Mouse (Mus musculus) T-helper 1 cell (primary cell): ENCODE measurements around the gene Cinp.

Experiments used
- in situ Hi-C: fragments of 300-600 bp; cut with MboI, MseI; formaldehyde crosslinking; loops from one replicate; pipeline ENCODE4 v1.15.1; 2025; ENCODE audit warnings: high pct_unique_total_duplicates

The Cinp gene

GRCm38 (mm10) chr12:110889036-110890020 lies at the start of gene Cinp, which contains the start of gene Tecpr2:
Gene Cinp (minus strand): TSS chr12:110889145.
Gene Tecpr2 (plus strand): TSS chr12:110889264.
- in situ Hi-C loops, result no loop called here

- in situ Hi-C loops, result no loop called here
These were observed 48.6 kb upstream of the Cinp start for GRCm38 (mm10) chr12:110937496-110937895.

DNA sequence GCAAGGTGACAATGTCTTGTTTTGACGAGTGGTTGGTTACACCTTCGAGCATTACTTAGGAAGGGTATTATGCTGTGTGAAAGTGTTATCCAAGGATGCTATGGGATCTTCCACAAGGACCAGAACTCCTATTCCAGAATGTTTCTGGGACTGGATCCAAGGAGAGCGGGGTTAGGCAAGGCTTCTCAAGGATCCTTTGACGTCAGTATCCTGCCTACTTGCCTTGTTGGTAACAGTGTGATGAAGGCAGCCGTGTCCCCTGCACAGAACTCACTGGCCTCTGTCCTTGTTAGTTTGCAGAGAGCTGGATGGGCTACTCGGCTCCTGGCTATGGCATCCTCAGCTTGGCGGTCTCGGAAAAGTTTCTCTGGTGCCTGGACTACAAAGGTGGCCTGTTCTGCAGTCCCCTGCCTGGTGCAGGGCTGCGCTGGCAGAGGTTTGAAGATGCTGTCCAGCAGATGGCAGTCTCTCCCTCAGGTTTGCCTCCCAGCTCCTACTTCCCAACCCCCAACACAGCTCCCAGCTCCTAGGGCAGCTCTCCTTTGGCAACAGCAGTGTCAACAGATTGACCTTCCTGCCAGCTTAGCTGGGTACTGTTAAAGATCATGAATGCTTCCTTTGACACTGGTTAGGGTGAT lies 47.2 kb upstream of the Cinp start:
- in situ Hi-C loops, result no loop called here

DNA sequence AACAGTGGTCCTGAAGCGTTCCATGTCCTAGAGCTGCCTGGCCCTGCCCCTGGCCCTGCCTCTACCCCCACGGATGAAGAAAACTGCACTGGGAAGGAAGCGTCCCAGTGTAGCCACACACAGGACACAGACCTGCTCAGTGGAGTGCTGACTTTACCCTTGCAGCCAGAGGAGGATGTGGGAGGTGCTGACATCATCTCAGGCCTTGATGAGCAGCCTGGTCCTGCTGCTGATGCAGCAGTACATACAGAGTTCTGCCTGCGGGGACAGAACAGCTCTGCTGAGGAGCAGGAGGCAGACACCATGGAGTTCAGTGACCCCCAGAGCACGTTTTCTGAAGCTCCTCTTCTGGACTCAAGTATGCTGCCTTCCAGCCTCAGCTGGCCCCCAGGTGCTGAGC lies 43.9 kb upstream of the Cinp start:
- in situ Hi-C loops, result no loop called here

GRCm38 (mm10) chr12:110921572-110921971 lies 32.6 kb upstream of the Cinp start:
- in situ Hi-C loops, result no loop called here

DNA sequence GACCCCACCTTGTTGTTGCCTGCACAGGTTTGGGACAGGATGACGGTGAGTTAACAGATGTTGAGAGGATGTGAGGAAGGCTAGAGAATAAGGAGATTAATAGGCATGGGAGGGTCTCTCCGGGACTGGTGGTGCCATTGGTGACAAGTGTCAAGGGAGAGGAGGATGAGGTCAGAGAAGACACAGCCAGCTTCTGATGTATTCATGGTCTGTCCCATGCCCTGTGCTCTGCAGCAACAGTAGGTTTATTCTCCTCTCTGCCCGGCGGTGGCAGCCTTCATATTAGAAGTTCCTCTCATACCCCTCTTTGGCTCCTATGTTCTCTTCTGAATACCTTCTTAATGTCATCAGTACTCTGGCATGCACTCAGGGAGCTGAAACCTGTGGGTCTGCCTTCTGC lies 31.3 kb upstream of the Cinp start:
- in situ Hi-C loops, result no loop called here

DNA sequence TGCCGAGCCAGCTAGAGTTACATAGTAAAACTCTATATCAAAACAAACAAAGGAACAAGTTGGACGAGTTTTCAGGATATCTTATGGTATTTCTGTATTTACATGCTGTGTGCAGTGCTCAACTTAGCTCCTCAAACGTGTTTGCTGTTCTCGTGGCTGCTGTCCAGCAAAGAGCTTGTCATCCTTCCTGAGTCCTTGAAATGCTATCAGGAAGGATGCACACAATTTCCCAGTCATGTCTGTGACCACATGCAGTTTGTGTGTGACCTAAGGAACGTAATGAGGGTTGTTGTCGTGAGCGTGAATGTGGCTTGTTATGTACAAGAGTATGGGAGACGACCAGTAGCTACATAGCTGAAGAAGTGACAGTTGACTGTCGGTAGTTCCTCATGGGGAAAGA lies 26.8 kb upstream of the Cinp start:
- in situ Hi-C loops, result no loop called here

GRCm38 (mm10) chr12:110909962-110910361 lies 21.0 kb upstream of the Cinp start:
- in situ Hi-C loops, result no loop called here

- in situ Hi-C loops, result no loop called here
These were observed 18.9 kb upstream of the Cinp start for GRCm38 (mm10) chr12:110907845-110908244.

DNA sequence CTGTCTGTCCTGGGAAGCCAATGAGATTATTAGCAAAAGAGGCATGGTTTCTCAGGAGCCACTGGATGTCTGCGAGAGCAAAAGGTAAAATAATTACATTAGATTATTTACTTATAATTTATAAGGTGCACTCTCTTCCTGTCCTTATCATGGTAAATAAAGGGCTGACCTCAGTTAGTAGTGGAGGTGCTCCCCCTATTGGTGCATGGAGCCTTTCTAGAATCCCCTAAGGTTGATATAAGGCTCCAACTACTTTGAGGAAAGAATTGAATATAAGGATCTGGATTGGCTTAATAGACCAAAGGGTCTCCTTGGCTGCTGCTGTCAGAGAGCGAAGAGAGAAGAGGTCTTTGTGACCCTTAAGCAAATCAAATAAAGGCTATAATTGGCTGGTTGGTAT lies 14.6 kb upstream of the Cinp start:
- in situ Hi-C loops, result no loop called here

DNA sequence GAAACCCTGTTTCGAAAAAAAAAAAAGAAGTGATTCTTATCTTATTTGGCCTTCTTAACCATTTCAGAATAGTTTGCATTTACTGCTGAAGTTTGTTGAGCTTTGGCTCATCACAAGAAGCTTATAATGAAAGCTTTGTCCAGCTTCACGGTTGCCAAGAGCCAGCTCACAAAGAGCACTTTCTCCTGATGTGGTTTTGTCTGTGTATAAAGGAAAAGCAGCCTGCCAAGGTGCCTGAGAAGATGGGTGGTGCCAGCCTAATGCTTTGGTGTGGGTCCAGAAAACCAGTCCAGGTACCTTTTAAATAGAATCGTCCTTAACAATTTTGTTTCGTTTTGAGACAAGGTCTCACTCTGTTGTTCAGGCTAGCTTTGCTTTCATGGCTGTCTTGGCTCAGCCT lies 13.2 kb upstream of the Cinp start:
- in situ Hi-C loops, result no loop called here

- in situ Hi-C loops, result no loop called here
These were observed 2.9 kb upstream of the Cinp start for GRCm38 (mm10) chr12:110891887-110892286.

DNA sequence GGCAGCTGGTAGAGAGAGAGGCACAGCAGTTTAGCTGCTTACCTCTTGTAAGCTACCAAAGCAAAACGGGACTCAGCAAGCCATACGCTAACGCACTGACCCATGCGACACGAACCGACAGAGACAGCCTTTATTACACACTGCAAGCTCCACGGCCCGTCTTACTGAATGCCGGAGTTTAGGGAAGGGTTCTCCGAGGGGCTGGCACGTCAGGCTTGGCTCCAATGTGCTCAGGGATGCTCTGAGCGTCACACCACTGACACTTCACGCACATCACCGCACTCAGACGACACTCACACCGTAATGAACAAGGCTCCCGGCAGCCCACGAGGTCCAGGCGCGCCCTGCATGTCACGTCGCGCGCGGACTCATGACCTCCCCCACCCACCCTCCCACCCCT lies 339 bp downstream of the Cinp start:
- in situ Hi-C loops, result no loop called here

GRCm38 (mm10) chr12:110888106-110888505 lies 839 bp downstream of the Cinp start:
- in situ Hi-C loops, result no loop called here

GRCm38 (mm10) chr12:110885251-110885650 lies 3.7 kb downstream of the Cinp start:
- in situ Hi-C loops, result no loop called here

GRCm38 (mm10) chr12:110882291-110882690 lies 6.7 kb downstream of the Cinp start:
- in situ Hi-C loops, result no loop called here

- in situ Hi-C loops, result no loop called here
These were observed 13.6 kb downstream of the Cinp start for GRCm38 (mm10) chr12:110875351-110875750.

DNA sequence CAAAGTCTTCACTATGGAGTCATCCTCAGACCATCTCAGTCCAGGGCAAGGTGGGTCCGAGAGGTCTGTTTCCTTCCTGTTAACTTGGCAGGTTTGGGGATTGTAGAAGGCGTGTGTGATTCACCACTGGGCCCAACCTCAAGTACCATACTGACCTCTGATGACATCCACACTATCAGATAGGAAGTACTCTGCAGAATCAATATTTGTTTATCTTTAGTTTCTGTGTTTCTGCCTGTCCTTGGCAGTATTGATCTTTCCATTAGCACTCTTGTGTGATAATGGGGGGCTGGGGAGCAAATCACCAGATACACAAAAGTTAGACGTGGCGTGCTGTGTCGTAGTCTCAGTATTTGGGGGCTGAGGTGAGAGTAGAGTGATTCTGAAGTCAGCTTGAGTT lies 17.7 kb downstream of the Cinp start:
- in situ Hi-C loops, result no loop called here

DNA sequence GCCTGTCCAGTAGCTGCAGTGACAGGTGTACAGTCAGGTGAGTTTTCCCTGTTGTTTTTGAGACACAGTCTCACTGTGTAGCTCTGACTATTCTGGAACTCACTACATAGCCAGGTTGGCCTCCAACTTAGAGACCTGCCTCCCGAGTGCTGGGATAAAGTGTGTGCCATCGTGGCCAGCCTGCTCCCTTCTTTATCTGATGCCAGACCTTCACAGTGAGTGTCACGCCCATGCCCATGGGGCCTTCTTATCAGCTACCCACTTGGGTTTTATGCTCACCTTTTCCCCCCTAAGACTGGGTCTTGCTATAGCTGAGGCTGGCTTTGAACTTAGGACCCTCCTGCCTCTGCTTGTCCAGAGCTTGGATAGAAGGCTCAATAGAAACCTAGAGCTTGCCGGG lies 18.8 kb downstream of the Cinp start:
- in situ Hi-C loops, result no loop called here

- in situ Hi-C loops, result no loop called here
These were observed 23.0 kb downstream of the Cinp start for GRCm38 (mm10) chr12:110865989-110866388.

DNA sequence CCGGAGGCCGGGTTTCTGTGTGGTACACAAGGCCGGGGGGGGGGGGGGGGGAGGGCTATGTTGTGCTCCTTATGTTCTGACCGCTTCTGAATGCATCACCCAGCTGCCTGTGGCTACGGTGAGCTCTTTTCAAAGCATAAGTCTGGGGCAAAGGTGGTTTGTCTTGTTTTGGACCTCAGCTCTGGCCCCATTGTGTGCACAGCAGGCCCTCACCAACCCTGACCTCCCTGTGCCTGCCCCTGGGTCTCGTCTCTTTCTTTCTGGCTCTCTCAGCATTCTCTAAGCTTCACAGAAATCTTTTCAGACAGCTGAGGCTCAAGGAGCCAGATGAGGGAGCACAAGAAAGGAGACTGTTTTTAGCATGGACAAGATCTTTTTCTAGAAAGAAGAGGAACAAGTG lies 23.4 kb downstream of the Cinp start:
- in situ Hi-C loops, result no loop called here

DNA sequence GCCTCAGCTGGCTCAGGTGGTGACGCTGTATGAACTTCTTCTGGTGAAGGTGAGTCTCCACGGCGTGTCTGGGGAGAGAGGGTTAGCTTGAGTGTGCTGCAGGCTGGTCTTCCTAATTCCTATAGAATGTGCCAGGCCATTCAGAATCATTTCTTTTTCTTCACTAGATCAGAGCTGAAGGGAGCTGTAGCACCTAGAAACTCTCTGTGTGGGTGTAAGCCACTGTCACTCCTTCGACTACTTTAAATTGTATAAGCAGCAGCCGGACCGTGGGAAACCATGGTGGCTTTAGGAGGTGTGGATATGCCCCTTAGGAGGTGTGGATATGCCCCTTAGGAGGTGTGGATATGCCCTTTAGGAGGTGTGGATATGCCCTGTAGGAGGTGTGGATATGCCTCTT lies 24.9 kb downstream of the Cinp start:
- in situ Hi-C loops, result no loop called here

DNA sequence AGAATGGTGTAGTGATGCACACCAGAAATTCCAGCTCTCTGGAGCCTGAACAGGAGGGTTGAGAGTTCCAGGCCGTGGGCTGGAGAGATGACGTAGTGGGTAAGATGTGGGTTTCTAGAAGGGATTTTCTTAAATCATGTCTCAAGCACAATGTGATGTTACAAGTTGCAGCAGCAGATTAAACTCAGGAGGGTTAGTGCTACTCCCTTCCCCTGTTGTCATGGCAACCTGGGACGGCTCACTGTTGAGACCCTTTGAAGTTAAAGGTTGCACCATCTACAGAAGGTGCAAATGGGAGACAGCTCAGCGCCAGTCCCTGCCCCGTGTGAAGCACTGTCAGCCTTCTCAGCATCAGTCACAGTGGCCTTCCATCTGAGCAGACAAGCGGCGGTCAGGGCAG lies 27.7 kb downstream of the Cinp start:
- in situ Hi-C loops, result no loop called here
